Mouse (Mus musculus) layer of hippocampus, adult 9-10 months (tissue): ENCODE measurements around the gene Gtpbp1.

ENCODE experiments used
- DNase-seq: peaks from one replicate; pipeline ENCODE4 v3.0.0; 2022; ENCODE audit warnings: low spot score

The Gtpbp1 gene

DNA sequence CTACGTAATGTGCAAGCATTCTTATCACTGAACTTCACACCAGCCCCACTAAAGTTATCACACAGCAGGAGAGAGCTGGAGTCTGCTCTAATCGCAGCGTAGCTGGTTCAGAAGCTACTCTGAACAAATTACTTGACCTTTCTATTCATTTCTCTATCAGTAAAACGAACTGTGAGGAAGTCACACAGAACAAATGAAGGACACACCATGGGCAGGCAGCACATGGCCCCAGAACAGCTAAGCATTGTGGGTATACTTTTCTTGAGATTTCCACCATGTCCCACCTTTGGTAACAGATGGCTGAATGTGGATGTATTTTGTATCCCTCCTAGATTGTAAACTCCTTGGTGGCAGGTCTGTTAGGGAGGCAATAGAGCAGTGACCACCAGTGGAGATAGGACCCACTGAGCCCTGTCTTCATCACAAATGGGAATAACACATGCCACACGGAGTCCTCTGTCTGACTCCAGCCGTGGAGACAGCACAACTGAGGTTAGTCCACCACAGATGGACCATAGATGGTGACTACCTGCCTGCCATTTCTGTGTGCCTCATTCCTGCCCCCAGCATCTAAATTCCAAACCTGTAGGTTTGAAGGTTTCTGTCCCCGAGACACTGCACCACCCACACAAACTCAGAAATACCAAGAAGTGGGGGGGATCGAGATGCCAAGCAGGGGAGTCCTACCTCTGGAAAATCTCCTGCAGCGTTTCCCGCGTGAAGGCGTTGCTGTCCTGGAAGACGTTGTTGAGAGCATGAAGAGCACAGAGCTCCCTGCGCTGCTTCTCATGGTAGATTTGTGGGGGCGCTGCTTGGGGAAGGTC is 4.4 kb upstream of the Gtpbp1 start:
- DNase-seq: no peak

DNA sequence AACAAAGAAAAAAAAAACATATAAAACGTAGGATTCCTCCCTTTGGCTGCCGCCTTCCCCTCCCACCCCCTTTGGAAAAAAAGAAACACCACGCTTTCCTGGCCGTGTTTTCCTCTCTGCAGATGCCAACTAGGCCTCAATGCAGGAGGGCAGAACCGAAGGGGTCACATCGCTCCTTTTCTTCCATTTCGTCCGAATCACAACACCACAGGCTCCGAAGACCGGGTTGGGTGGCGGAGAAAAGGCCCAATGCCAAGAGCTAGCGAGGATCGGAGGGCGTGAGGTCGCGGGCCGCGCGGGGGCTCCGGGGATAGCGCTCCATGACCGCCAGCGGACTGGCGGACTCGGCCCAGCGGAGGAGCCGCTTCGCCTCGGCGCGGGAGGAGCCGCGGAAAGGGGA is 3.5 kb upstream of the Gtpbp1 start:
- no peak for DNase-seq

DNA sequence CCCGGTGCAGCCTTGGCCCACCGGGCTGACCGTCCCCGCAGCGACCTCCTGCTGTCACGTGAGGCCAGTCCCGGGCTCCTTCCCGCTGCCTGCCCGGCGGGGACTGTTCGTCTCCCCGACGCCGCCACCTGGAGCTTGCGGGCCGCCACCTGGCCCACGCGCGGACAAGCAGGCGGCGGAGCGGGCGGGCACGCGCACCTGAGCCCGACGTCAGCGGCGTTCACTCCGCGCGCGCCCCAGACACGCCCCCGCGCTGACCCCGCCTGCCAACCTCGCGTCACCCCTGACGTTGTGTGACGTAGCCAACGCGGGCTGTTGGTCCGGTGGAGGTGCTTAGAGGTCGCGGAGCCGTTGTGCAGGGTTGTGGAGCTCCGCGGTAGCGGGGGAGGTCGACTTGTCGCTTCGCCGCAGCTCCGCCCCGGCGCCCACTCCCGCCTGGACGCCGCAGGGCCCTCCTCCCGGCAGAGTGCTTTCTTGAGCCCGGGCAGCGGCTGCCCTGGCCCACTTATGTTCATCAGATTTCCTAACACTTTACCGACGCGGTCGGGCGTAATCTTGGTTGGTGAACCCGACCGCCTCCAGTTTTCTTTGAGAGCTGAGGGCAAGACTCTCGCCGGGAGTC is 2.9 kb upstream of the Gtpbp1 start, which contains the start of gene Josd1:
TSS of gene Josd1 (minus strand) at position 274 of the 622 bp plus-strand sequence.
- DNase-seq: peak; percentile 84

DNA sequence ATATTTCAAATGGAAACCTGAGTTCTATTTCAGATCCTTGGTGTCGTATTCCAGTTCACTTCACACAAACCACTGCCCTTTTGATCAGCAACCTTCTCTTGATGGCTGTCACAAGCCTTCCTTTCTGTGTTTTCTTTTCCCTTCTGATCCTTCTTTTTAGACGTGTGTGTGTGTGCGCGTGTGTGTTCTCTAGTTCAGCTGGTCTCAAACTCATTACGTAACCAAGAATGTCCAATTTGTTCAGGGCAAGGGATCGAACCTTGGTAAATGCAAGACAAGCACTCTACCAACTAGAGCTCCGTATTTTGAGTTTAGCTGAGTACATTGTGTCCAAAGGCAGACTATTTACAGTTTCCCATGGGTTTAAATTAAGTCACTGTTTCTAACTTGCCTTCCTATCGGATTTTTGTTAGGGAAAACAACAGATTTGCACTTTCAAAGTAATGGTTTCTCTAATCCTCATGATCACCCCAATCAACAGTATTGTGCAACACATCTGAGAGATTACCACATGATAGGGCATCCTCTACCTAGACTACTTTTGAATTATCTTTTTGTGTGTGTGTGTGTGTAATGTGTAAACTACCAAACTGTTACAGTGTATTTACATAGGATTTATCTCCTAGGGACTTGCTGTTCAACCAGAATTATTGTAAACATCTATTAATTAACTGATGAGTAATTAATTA is 2.2 kb upstream of the Gtpbp1 start:
- no peak for DNase-seq

DNA sequence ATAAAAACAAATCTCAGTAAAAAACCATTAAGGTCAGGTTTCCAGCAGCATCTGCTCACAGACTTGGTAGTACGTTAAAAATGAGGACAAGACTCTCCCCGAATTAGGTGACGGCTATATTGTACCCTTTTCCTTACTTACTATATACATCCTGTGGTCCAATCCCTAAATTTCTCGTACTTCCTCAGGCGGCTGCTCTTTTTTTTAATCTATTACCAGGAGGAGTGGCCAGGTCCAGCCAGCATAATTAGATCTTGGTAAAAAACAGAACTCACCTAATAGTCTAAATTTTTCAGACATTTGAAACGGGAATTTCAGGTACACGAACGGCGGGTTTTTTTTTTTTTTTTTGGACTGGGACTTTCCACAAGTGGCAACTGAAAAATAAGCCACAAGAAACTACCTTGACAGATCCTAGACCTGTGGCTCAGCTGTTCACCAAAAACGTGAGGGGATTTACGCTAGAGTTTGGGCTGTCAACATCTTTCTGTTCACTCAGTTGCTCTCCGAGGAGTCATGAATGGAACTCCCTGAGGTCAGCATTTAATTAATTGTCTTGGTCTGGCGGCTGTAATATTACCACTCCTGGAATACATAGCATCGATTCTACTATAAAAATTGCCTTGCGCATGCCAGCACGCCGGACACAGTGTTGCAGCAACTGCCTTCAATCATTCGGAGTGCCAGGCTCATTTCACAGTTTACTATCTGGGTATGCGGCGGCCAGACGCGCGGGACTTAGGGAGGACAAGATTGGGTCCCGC is 801 bp upstream of the Gtpbp1 start:
- DNase-seq: no peak

DNA sequence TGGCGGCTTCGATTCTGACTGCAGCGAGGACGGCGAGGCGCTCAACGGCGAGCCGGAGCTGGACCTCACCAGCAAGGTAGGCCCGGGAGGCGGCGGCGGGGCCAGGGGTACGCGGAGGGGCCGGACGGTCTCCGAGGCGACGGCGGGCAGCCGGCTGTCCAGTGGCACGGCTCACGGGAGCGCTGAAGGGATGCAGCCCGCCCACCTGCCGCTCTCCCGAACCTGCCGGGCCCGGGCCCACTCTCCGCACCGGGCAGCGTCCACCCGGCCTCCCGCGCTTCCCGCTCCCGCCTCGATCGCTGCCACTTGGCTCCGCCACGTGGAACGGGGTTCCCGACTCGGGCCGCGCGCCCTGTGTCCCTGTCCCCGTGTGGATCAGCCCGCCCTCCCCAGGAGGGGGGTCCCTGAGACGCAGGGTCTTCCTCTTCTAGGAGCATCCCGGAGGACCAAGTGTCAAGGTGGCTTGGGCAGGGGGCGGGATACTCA is 421 bp downstream of the Gtpbp1 start:
- DNase-seq: no peak

DNA sequence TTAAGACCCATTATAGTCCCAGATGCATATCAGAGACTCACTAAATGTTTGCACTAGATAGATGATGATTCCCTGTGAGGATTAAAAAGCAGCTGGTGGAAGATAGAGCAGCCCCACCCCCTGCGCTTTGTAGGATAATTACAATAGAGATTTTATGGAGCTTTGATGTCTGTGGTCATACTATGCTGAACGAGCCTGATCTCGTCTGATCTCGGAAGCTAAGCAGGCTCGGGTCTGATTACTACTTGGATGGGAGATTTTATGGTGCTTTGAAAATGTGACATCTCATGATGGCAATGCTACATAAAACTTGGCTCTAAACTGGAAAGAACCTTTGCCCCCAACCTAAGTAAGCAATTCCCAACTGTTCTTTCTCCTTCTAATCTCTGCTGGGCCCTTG is 1.7 kb downstream of the Gtpbp1 start:
- DNase-seq: no peak

DNA sequence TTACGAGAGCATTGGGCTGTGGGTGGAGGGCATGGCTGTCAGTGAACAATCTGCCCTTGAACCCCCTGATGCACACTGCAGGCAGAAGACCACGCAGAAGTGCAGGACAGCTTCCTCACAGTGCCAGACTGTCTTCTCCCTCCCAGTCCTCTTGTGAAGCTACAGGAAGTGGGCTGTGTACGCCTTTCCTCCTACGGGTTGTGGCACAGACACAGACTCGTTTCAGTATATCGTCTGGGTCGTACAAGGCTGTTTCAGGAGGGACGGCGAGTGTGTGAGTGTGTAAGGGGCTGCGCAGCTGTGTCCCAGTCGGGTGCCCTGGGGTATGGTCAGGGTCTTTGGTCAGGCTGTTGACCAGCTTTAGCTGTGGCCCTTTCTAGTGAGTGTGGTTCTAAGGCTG is 3.1 kb downstream of the Gtpbp1 start:
- DNase-seq: no peak

DNA sequence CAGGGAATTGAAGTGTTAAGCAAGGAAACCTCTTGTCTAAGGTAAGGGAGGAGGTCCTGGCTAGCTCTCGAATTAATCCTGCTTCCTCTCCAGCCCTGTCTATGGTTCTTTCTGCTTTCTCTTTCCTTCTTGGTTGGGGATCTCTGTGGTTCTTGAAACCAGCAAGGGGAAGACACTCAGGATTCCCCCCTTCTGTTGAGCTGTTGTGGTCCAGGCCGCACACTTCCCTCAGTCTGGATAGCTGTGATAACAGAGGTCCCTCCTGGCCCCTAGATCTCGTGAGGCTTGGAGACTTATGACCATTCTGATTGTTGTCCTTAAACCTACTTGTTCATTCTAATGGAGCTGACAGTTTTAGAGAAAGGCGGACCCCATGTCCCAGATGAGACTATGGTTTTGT is 3.9 kb downstream of the Gtpbp1 start:
- DNase-seq: no peak

DNA sequence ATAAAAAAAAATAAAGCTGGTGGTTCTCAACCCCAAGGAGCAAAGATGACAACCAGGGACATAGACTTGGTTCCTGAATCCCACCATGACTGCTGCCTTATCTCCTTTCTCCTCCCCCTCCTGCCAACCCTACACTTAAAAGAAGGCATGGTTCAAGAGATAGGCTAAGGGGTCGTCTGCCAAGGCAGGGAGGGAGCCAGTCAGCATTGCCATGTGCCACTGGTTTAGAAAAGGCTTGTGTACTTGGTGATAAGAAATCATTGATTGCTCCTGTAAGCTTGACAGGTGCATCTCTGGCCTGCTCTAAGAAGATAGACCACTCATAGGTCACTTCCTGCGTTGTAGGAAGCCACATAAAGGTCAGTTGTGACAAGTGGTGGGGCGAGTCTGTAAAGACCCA is 4.9 kb downstream of the Gtpbp1 start:
- no peak for DNase-seq

DNA sequence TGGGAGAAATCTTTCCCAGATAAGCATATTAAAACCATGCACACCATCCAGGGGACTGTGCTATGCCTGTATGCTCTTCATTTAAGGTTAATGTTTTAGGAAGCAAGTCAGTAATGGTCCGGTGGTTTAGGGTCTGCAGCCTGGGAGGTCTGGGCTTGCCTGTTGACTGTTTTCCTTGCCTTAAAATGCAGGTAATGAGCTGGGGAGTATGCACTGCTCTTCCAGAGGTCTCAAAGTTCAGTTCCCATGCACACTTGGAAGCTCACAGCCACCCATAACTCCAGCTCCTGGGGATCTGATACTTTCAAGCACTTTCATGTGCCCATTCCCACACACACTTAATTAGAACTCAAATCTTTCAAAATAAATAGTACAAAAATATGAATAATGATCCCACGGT is 5.9 kb downstream of the Gtpbp1 start:
- DNase-seq: no peak

DNA sequence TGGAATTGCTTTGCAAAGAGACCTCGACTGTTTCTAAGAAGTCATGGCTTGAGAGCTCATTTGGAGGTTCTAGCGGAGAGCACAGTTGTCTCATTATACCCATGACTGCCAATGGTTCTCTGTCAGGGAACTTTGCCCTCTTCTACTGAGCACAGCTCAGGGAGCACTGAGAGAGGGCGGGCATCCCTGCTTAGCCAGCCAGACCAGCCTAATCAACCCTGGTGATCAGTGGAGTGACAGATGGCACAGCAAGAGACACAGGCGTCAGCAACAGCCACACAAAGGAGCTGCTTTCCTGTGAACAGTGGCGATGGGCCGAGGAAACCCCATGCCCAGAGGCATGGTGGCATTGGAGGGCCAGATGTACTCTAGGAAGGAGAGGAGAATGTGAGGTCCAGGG is 6.4 kb downstream of the Gtpbp1 start:
- no peak for DNase-seq

DNA sequence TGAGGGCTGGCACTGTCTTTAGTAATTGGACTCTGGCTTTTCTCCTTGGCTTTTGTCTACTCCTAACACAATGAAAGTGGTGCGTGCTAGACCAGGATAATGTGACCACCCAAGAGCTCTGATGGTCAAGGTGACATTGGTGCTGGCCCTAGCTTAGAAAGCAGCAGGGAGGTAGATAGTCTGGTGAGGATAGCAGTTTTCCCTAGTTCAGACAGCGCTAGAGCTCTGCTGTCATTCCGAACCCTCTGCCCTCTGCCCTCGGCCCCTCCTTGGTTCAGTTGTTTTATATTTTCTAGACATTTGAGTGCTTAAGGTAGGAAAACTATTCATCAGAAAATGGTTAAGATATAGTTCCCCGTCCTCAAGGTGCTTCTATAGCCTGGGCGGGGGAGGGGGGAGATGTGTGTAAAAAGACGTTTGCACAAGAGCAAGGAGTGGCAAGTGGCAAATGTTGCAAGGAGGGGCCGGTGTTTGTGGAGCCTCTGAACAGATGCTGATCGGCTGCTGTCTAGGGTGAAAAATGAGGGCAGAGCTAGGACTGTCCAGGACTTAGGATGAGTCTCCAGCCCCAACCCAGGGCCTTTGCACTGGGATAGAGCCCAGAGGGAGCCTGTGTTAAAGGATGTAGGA is 7.0 kb downstream of the Gtpbp1 start:
- DNase-seq: no peak

DNA sequence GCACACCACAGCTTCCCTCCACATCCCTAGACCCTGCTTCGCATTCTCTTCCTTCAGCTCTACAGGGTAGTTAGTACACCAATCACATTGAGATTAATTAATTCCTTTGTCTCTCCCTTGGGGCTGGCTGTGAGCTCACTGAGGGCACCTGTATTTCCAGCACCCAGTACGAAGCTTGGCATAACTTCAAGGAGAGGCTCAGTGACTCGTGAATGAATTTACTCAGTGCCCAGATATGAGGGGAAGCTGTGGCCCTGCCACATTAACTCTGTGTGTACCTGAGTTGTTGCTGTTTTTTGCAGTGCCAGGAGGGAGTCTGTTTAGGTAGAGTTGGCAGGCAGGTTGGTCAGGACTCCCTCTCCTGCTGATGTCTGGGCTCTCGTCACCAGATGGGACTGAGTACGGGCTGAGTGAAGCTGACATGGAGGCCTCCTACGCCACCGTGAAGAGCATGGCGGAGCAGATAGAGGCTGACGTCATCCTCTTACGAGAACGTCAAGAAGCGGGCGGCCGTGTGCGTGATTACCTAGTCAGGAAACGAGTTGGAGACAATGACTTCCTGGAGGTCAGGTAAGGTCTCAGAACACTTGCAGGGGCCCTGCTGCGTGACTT is 16.1 kb downstream of the Gtpbp1 start:
- DNase-seq: no peak

DNA sequence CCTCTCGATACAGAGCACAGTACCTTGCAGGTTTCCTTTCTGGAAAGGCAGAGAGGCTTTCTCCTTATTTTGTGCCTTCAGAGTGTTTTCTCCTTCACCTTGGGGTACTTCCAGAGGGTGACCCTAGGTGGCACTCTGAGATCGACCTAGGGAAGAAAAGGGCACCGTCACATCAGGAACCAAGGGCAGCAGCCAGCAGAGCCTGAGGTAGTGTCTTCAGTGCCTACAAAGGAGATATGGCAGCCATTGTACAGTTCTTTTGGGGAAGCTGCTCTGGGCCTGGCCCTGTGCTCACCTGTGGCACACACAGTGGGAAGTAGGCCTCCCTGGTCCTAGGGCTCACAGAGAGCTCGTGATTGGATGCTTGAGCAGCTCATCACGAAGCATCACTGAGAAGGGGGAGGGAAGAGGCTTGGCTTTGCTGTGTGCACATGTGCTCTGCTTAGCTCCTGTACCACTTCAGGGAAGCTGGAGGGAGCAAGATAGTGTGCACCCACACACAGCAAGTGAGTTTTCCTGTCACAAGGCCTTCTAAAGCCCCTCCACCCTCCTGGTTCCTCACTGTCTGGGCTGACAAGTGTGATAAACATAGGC is 17.7 kb downstream of the Gtpbp1 start:
- no peak for DNase-seq

DNA sequence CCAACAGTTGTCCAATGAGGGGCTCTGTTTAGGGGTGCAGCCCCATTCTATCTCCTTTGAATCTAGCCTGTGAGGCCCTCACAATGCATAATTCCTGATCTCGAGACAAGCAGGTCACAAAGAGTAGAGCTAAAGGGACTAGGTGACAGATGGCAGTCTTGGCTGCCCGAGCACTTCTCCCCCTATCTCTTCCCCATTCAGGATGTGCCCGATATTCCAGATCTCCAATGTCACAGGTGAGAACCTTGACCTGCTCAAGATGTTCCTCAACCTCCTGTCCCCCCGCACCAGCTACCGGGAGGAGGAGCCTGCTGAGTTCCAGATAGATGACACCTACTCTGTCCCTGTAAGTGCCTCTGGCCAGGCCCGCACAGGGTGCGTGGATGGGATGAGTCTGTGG is 25.0 kb downstream of the Gtpbp1 start:
- DNase-seq: no peak

DNA sequence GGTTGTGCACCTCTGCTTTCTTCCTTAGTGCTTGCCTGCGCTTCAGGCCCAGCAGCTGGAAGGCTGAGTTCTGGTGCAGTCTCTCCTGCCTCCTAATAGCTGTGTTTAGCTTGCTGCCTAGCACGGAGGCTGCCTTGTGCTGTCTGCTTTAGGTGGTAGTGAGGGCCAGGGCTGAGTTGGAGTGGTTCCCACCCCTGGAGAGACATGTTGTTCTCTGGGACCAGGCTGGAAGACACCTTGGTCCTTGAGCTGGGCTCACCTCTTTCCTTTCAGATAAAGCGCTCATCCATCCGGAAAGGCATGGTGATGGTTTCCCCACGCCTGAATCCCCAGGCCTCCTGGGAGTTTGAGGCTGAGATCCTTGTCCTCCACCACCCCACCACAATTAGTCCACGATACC is 26.1 kb downstream of the Gtpbp1 start:
- no peak for DNase-seq

DNA sequence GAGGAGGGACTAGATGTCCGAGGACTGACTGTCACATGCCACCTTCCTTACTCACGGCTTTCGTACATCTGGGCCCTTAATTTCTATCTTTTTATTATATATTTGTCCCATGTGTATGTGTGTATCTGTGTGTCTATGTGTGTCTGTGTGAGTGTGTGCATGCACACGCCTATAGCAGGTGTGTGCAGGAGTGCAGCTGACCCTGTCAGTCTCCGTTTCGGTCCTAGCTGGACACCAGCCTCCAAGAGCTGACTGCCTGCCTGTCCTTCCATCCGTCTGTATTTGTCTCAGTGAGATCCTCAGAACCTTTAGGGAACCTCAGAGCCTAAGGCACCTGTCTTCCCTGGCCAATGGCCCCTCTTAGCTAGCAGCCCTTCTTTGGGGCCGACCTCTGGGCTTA is 29.6 kb downstream of the Gtpbp1 start:
- DNase-seq: no peak

DNA sequence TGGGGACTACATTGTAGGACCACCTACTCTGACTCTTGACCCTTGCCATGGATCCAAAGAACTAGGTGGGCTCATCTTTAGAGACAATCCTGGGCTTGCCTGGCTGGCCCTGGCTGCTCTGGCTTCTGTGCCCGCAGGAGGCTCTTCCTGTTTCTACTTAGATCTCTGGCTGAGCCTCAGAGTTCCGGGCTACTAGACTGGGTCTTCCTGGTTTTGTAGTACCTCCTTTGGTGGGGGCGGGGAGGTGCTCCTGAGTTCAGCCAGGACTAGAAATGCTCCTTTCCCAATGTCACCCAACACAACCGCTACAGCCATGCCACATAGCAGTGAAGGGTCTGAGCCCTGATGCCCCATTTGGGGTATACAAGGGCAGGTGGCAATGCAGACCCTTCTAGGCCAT is 30.2 kb downstream of the Gtpbp1 start:
- DNase-seq: no peak

DNA sequence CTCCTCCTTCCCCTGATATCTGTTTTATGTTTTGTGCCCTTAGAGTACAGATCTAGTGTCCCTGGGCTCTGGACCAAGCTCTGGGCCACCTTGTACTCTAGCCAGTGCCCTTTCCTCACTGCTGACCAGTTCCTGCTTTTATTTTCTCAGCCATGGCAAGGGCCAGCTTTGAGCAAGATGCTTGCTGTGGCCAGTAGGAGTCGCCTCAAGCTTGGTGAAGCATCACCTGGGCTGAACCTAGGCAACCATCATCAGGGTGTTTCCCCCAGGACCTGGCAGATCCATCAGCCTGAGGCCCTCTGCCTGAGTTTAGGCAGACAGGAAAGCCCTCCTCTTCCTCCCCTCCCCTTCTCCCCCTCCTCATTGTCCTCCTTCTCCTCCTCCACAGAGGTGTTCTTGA is 32.8 kb downstream of the Gtpbp1 start:
- DNase-seq: no peak

DNA sequence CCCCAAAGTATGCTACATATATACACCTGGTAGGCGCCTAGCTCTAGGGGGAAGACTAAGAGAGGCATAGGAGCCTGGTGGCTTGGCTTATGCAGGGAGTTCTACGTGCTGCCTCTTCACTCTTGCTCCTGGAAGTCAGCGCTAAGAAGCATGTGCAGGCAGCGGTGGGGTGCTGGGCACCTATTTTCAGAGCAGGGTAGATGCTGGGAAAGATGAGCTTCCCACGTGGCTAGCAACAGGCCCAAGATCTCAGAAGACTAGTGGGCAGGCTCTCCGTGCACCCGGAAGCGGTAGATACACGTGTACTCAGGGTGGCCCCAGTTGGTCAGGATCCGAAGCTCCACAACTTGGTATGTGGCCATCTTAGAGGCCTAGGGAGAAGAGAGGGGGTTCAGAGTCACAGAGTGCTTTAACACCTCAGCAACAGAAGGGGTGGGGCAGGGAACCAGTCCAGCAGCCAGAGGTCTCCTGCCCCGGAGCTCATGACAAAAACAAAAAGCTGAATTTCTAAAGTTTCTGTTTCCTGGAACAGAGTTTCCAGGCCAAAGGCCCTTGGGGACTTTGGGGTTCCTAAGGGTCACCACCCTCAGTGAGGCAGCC is 34.6 kb downstream of the Gtpbp1 start:
- no peak for DNase-seq
